Mouse (Mus musculus) forebrain, embryonic 15.5 days (tissue): ENCODE results near the gene Phb2. TPM values are rescaled to one million over a fixed set of nuclear protein-coding genes. Genes with fewer than 3 reads are reported as not detected.
"Not testable (repeated sequence)": the region's sequence is repeated elsewhere in the genome, so short reads cannot be mapped to it uniquely, and the experiment has no call there.

Experiments
- ATAC-seq: fragments of 200-750 bp; cut with Nextera tagmentation; replicated peaks from 2 replicates; pipeline ENCODE4 v1.8.0; 2017; ENCODE audit warnings: mild to moderate bottlenecking, moderate TSS enrichment, moderate library complexity
- H3K27ac ChIP-seq: fragments of 300-500 bp; sonication (generic); replicated peaks from 2 replicates; pipeline ENCODE4 v1.5.1; 2015; ENCODE audit warnings: mild to moderate bottlenecking, inconsistent platforms
- H3K27me3 ChIP-seq: fragments of 300-500 bp; sonication (generic); 2 replicates; pipeline ENCODE4 v1.6.1; 2015; ENCODE audit warnings: inconsistent platforms
- H3K36me3 ChIP-seq: fragments of 300-500 bp; sonication (generic); 2 replicates; pipeline ENCODE4 v1.6.1; 2015; ENCODE audit warnings: mild to moderate bottlenecking, inconsistent platforms
- H3K4me1 ChIP-seq: fragments of 300-500 bp; sonication (generic); 2 replicates; pipeline ENCODE4 v1.6.1; 2015; ENCODE audit warnings: inconsistent platforms
- H3K4me2 ChIP-seq: fragments of 300-500 bp; sonication (generic); replicated peaks from 2 replicates; pipeline ENCODE4 v1.6.1; 2015; ENCODE audit warnings: mild to moderate bottlenecking, inconsistent platforms
- H3K4me3 ChIP-seq: fragments of 300-500 bp; sonication (generic); 2 replicates; pipeline ENCODE4 v1.5.1; 2015; ENCODE audit warnings: mild to moderate bottlenecking, inconsistent platforms
- H3K9ac ChIP-seq: fragments of 300-500 bp; sonication (generic); replicated peaks from 2 replicates; pipeline ENCODE4 v1.6.1; 2015; ENCODE audit warnings: mild to moderate bottlenecking, inconsistent platforms
- H3K9me3 ChIP-seq: fragments of 300-500 bp; sonication (generic); 2 replicates; pipeline ENCODE4 v1.6.1; 2016; ENCODE audit warnings: inconsistent platforms
- WGBS: fragments of 180-500 bp; shearing (Covaris S2); methylation state at CpG from one replicate; pipeline ENCODE4 v1.1.7; 2015; ENCODE audit warnings: mixed read lengths; 5-methylcytosine and 5-hydroxymethylcytosine counted together
- polyA plus RNA-seq: library from polyadenylated mRNA; unstranded; fragments of >200 nt; fragmentation: Nextera tagmentation; extraction: Ambion mirVana; gene quantifications from 2 replicates; pipeline ENCODE4 v1.2.1, GENCODE M21; 2015

Gene Phb2
- polyA plus RNA-seq, 1 experiment from 2014 or later: 271 TPM

DNA sequence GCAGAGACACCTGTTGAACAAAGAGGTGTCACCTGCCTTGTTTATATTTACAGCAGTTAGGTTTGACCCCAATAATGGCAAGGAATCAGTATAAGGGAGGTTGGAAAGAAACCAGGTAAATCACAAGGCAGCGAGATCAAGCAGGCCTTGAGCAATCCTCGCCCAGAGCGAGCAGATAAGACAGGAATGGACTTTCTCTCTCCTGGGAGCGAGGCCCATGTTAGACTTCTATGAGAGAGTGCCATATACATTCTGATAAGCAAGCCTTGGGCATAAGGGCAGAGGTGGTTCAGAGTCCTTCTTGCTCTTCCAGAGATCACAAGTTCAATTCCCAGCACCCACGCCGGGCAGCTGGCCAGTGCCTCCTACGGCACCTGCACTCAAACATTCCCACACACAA, 33.4 kb upstream of the Phb2 start:
- H3K9ac ChIP-seq: no peak overlapping the region
- no peak overlapping the region for H3K27ac ChIP-seq
- H3K36me3 ChIP-seq: no peaks in the 10 kb centered on the region
- H3K4me3 ChIP-seq: no peak overlapping the region
- H3K9me3 ChIP-seq: no peaks in the 10 kb centered on the region
- no peak for ATAC-seq
- H3K4me1 ChIP-seq: no peaks in the 10 kb centered on the region
- WGBS: 97% methylated on average over 7 of the region's 7 CpGs
- H3K27me3 ChIP-seq: no peaks in the 10 kb centered on the region
- H3K4me2 ChIP-seq: no peak overlapping the region

DNA sequence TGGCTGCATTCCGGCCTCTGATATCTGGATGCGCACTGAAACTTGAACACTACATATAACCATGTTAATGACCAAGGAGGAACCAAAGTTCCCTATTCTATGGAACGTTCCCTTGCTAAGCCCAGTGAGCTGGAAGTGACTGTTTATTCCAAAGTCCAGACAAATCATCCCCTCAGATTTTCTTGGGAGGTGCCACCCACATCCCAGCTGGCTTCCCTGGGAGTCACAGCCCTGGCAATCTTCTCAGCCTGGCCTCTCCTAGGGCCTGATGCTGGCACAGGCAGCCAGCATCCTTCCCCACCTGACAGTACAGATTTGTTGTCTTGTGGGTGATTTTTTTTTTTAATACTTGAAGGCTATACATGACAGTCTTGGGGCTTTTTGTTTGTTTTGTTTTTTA, 32.6 kb upstream of the Phb2 start:
- H3K4me2 ChIP-seq: no peak overlapping the region
- H3K9ac ChIP-seq: no peak overlapping the region
- no peaks in the 10 kb centered on the region for H3K36me3 ChIP-seq
- H3K4me3 ChIP-seq: no peak overlapping the region
- WGBS: 91% methylated on average over 3 of the region's 3 CpGs
- no peak for ATAC-seq
- H3K27ac ChIP-seq: no peak overlapping the region
- H3K4me1 ChIP-seq: no peaks in the 10 kb centered on the region
- no peaks in the 10 kb centered on the region for H3K9me3 ChIP-seq
- no peaks in the 10 kb centered on the region for H3K27me3 ChIP-seq

DNA sequence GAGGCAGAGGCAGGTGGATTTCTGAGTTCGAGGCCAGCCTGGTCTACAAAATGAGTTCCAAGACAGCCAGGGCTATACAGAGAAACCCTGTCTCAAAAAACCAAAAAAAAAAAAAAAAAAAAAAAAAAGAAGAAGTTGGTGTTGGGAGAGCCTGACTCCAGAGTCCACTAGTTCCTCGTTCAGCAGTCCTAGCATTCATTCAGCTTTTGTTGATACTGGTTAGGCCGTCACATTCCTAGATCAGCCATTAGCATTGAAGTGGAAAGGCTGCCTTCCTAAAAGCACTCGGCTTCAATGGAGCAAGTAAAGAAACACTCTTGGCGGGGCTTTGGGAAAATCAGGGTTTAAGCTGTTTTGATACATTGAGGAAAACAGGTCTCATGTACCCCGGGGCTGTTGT, 29.8 kb upstream of the Phb2 start:
- H3K9me3 ChIP-seq, H3K4me1 ChIP-seq, H3K4me3 ChIP-seq, ATAC-seq, H3K27me3 ChIP-seq, H3K9ac ChIP-seq, H3K36me3 ChIP-seq, H3K27ac ChIP-seq, H3K4me2 ChIP-seq: not testable (repeated sequence)
- 35% methylated on average over 6 of the region's 6 CpGs for WGBS

DNA sequence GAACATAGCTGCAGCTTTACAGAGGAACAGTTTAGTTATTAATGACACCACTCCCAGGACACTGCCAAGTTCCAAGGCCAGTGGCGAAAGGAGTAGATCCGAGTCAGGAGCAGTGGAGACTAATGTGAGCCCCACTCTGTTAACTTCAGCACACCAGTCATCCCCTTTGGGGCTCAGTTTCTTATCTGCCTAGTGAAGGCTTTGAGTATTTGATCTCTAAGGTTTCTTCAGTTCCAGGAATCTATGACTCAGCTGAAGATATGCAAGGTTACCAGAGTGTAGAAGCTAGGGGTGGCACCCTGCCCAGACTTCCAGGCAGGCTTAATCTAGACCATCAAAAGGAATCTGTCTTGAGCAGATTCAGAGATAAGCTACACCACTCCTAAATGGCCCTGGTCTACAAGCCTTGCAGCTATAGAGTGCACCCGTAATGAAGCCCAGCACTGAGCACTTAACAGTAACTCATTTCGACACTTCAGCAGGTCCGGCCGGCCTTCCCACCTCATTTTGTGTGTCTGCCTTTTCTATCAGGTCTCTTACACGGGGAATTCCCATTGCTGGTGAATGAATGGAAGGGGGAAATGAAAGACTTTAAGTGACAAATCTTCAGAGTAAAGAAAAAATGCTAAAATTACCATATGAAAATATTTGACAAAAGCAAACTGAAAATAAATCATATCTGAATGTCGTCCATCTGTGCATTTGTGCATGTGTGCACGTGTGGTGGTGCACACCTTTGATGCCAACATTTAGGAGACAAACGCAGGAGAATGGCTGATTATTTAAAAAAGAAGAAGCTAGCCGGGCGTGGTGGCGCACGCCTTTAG, 28.3 kb upstream of the Phb2 start:
- H3K4me3 ChIP-seq: no peak overlapping the region
- no peaks in the 10 kb centered on the region for H3K4me1 ChIP-seq
- H3K9me3 ChIP-seq: no peaks in the 10 kb centered on the region
- H3K27me3 ChIP-seq: no peaks in the 10 kb centered on the region
- H3K4me2 ChIP-seq: no peak overlapping the region
- ATAC-seq: no peak
- H3K27ac ChIP-seq: no peak overlapping the region
- WGBS: 93% methylated on average over 14 of the region's 14 CpGs
- H3K9ac ChIP-seq: no peak overlapping the region
- H3K36me3 ChIP-seq: no peaks in the 10 kb centered on the region

DNA sequence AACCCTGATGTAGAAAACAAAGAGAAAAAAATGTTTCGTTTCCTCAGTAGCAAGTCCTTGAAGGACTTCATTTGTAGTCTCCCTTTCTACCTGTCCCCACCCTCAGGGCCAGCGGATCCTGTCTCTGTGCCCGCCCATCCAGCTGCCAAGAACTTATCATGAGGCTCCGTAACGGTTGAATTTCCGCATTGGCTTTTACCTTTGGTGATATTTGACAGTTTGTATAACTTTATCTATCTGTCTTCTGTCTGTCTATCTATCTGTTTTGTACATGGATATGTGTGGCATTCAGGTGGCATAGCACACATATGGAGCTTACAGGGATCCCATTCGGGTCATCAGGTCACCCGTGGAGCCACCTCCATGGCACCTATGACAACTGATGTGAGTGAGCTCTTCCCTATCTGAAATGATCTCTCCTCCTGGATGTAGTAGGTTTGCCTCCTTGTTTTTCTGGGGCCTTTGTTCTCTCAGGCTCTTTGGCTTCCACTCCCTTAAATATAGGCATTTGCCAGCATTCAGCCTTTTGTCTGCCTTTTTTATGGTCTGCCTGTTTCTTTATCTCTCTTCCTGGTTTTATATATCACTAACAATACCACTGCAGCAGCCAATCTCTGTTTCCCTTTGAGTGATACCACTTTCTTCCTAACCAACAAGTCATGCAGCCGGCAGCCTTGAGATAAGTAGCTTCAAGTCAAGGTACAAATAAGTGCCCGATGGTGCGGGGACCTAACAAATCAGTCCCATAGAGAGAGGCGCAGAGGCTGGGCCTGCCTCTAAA, 26.3 kb upstream of the Phb2 start:
- H3K4me2 ChIP-seq: no peak overlapping the region
- no peak for ATAC-seq
- 83% methylated on average over 12 of the region's 12 CpGs for WGBS

DNA sequence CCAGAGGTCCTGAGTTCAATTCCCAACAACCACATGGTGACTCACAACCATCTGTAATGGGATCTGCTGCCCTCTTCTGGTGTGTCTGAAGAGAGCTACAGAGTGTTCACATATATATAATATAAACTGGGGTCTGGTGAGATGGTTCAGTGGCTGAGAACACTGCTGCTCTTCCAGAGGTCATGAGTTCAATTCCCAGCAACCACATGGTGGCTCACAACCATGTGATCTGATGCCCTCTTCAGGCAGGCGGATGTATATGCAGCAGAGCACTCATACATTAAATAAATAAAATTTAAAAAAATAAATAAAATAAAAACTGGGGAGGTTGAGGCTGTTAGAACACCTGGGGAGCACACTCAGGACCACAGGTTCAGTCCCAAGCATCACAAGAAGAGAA, 25.5 kb upstream of the Phb2 start:
- 83% methylated on average over 1 of the region's 1 CpGs for WGBS
- H3K36me3 ChIP-seq, H3K4me1 ChIP-seq, H3K9me3 ChIP-seq, H3K27ac ChIP-seq, H3K27me3 ChIP-seq, H3K9ac ChIP-seq, ATAC-seq, H3K4me3 ChIP-seq, H3K4me2 ChIP-seq: not testable (repeated sequence)

More for the DNA sequence above, 26.3 kb upstream of the Phb2 start:
- no peak overlapping the region for H3K4me3 ChIP-seq
- no peak overlapping the region for H3K27ac ChIP-seq
- no peaks in the 10 kb centered on the region for H3K4me1 ChIP-seq
- H3K27me3 ChIP-seq: no peaks in the 10 kb centered on the region
- no peaks in the 10 kb centered on the region for H3K36me3 ChIP-seq
- no peak overlapping the region for H3K9ac ChIP-seq
- H3K9me3 ChIP-seq: no peaks in the 10 kb centered on the region

DNA sequence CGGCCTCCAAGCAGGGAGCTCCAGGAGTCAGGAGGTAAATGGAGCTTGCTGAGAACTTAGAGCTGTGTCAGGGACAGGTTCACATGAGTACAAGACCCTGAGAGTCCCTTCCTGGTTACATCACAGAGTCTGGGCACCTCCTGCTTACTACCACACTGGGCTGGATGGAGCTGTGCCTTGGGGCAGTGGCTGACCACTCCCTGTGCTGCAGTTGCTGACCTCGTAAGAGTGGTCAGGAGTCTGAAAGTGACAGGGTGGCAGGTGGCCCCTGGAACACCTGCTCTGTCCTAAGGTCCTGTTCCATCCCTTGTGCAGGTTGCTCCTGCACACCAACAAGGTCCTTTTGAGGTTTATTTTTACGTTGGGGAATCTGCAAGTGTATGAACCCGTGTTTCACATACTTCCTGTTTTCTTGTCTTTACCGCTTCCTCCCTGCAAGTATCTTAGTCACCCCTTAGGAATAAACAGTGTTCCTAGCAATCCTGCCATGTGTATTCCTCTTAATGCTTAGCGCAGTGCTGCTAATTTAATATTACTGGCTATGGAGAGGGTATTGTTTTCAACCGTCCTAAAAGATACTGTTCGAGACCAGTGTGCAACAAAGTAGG, 23.9 kb upstream of the Phb2 start:
- H3K4me3 ChIP-seq: no peak overlapping the region
- H3K4me1 ChIP-seq: no peaks in the 10 kb centered on the region
- H3K27ac ChIP-seq: no peak overlapping the region
- no peak overlapping the region for H3K4me2 ChIP-seq
- no peak overlapping the region for H3K9ac ChIP-seq
- H3K36me3 ChIP-seq: no peaks in the 10 kb centered on the region
- H3K9me3 ChIP-seq: no peaks in the 10 kb centered on the region
- H3K27me3 ChIP-seq: no peaks in the 10 kb centered on the region
- WGBS: 90% methylated on average over 8 of the region's 8 CpGs
- no peak for ATAC-seq

DNA sequence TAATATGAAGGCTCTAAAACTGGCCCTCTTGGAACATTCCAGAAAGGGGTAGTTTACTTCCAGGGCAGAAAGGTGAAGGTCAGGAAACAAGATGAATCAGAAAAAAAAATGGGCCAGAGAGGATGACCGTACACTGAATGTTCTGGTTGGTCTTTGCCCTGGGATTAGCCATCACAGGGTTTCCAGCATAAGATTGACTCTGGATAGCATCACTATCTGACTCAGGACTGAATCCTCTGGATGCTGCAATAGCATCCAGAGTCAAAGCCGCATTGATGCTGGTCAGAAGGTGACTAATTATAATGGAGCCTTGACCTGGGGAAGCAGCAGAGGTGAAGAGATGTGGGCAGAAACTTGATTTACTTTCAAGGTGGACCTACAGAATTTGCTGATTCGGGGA, 23.1 kb upstream of the Phb2 start:
- H3K27ac ChIP-seq: no peak overlapping the region
- no peak overlapping the region for H3K4me2 ChIP-seq
- peaks cover 2% of the 10 kb centered on the region for H3K4me1 ChIP-seq
- H3K36me3 ChIP-seq: no peaks in the 10 kb centered on the region
- H3K4me3 ChIP-seq: no peak overlapping the region
- no peaks in the 10 kb centered on the region for H3K27me3 ChIP-seq
- ATAC-seq: no peak
- H3K9me3 ChIP-seq: no peaks in the 10 kb centered on the region
- 98% methylated on average over 3 of the region's 3 CpGs for WGBS
- H3K9ac ChIP-seq: no peak overlapping the region

DNA sequence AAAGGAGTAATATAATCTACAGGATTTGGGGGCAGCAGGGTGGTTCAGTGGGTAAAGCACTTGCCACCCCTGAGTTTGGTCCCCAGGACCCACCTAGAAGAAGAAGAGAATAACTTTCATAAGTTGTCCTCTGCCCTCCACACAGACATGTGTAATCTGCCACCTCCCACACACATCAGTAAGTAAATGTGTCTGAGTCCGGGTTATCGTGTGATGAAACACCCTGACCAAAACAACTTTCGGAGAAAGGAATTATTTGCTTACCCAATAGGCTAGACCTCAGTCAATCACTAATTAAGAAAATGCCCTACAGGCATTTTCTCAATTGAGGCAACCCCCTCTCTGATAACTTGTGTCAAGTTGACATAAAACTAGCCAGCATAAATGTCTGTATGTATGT, 21.6 kb upstream of the Phb2 start:
- Histone ChIP-seq H3K9me3 (no peaks in the 10 kb centered on the region), H3K36me3 (no peaks in the 10 kb centered on the region), H3K27me3 (no peaks in the 10 kb centered on the region), H3K27ac (no peak overlapping the region), H3K4me3 (no peak overlapping the region), H3K9ac (no peak overlapping the region), H3K4me2 (no peak overlapping the region), H3K4me1 (peaks cover 10% of the 10 kb centered on the region)
- WGBS: 94% methylated on average over 3 of the region's 3 CpGs
- no peak for ATAC-seq

DNA sequence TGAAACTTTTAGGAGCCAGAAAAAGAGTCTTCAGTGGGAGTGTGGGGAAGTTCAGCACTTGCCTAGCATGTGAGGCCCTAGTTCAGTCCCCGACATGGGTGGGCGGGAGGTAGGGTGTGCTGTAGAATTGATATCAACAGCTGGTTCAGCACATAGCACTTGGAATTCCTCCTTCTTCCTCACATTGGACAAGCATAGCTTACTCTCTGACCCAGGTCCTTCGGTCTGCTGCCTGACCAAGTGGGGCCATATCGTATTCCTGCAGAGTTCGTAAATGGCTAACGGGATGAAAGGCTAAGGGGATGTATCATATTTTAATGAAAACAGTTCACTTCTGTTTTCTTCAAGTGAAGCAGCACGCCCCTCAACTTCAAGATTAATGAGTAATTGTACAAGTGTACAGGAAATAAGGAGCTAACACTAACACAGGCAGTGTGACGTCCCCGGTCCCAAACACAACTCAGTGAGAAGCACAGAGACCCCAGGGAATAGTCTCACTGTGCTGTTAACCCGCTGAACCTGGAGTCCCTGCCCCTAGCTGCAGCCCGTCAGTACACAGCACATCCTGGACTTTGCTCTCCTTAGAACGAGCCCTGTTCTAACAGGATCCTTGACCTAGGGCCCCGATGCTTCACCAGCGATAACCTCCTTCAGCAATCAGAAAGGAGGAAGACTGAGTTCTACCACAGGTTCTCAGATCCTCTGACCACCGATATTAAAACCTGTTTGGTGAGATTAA, 18.7 kb upstream of the Phb2 start:
- Histone ChIP-seq H3K9me3 (no peaks in the 10 kb centered on the region), H3K4me2 (no peak overlapping the region), H3K9ac (no peak overlapping the region), H3K36me3 (no peaks in the 10 kb centered on the region), H3K4me3 (no peak overlapping the region), H3K27me3 (no peaks in the 10 kb centered on the region), H3K27ac (peak overlapping the region; percentile 39), H3K4me1 (peaks cover 10% of the 10 kb centered on the region)
- no peak for ATAC-seq
- 77% methylated on average over 15 of the region's 15 CpGs for WGBS

DNA sequence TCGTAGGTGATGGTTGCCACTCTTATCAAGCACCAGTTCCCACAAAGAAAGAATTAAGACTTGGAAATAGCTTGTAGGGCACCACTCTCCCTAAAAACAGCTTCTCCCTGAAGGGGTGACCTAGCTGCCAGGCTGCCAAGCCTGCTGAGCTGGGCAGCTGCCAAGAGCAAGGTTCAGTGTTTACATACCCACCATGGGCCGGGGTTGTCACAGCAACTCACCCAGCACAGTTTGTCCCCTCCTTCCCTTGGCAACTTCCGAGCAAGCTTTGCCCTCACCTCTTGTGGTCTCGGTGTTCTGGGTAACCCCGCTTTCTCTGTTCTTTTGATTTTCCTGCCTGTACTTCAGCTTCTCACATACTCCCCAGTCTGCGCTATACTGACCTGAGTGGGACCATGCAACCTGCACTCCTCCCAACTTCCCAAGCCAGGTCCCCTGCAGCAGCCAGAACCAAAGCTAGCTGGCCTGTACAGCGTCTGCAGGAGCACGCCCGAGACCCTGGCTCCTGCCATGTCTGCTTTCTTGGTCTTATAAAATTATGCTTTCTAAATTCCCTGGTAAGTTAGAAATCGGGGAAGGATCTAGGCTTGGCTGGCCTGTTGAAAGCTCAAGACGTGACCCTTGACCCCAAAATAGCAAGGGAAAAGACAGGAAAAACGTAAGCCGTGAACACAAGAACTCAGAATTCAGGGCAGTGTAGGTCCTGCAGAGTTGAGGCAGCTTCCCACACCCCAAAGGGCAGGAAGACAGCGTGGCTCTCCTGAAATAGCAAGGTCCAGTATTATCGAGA, 17.8 kb upstream of the Phb2 start:
- peaks cover 3% of the 10 kb centered on the region; the same call in 1 of the 2 replicates for H3K36me3 ChIP-seq
- H3K9me3 ChIP-seq: no peaks in the 10 kb centered on the region
- ATAC-seq: peak; percentile 72
- no peak overlapping the region for H3K4me3 ChIP-seq
- peaks cover 10% of the 10 kb centered on the region for H3K4me1 ChIP-seq
- H3K9ac ChIP-seq: no peak overlapping the region
- 69% methylated on average over 15 of the region's 15 CpGs for WGBS
- H3K27ac ChIP-seq: peak overlapping the region; percentile 39
- no peaks in the 10 kb centered on the region for H3K27me3 ChIP-seq
- no peak overlapping the region for H3K4me2 ChIP-seq
